Mouse (Mus musculus) cortical plate, adult 2 months (tissue): ENCODE measurements around the gene Napsa. TPM values are rescaled to one million over a fixed set of nuclear protein-coding genes. Genes with fewer than 3 reads are reported as not detected.

Source experiments
- H3K27ac ChIP-seq: fragments of 200-500 bp; 2 replicates; pipeline ENCODE4 v1.5.1; 2012; ENCODE audit warnings: low read length, control low read depth, inconsistent platforms; ENCODE audit not compliant: insufficient read depth
- H3K4me1 ChIP-seq: fragments of 200-500 bp; 2 replicates; pipeline ENCODE4 v1.6.1; 2011; ENCODE audit warnings: low read length; ENCODE audit not compliant: control insufficient read depth, insufficient read depth
- H3K4me3 ChIP-seq: fragments of 200-500 bp; 2 replicates; pipeline ENCODE4 v1.5.1; 2011; ENCODE audit warnings: mild to moderate bottlenecking, low read length, control low read depth; ENCODE audit not compliant: insufficient read depth
- CTCF ChIP-seq: fragments of 200-500 bp; IDR thresholded peaks from 2 replicates; pipeline ENCODE4 v1.5.1; 2011; ENCODE audit warnings: mild to moderate bottlenecking, control low read depth, low read length; ENCODE audit not compliant: insufficient read depth; ENCODE audit errors: extremely low read depth
- POLR2A ChIP-seq: fragments of 200-500 bp; IDR thresholded peaks from 2 replicates; pipeline ENCODE4 v1.6.1; 2011; ENCODE audit warnings: mild to moderate bottlenecking, low read length, control low read depth; ENCODE audit not compliant: insufficient read depth; ENCODE audit errors: extremely low read depth
- polyA plus RNA-seq: library from polyadenylated mRNA; depleted of rRNA; stranded (reverse); fragments of >200 nt; gene quantifications from 2 replicates; pipeline ENCODE4 v1.2.3, GENCODE M21; 2012

The Napsa gene
- polyA plus RNA-seq, 1 experiment = 0.61 TPM

DNA sequence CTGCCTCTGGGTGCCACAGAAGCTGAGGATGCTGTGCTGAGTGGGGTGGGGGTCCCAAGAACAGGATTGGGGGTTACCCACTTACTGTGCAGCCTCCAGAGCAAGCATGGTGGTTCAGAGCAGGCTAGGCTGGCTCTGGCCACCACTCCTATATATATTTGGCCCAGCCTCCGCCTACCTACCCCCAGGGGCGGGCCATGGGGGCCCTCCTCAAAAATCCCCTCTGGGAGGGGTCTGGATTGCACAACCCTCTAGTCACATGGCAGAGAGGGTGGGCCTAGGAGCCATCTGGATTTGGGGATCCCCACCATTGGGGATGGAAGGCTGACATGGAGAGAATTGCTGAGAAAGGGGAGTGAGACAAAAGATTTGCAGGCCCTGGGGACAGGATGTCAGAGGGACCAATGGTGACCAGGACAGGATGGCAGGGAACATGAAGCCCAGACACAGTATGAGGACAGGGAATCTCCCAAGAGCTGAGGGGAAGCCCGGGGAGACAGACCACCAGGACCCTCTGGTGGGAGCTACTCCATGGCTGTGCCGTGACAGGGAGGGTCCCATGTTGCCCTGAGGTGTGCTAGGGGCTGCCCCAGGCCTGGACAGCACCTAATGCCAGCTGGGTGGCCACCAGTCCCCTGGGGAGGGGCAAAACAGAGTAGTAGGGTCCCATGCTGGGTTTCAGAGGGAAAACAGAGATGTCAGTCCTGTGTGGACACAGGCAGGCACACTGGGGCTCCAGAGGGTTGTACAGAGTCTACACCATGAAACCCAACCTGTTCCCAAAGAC, 40.0 kb upstream of the Napsa start, which contains the start of gene Spib:
TSS of gene Spib (minus strand) at position 126 of the 787 bp plus-strand sequence.
- TF ChIP-seq CTCF (no peak), POLR2A (no peak)
- H3K27ac ChIP-seq = no peak within 1 kb of the TSS
- peaks cover 3% of the 10 kb centered on the region for H3K4me1 ChIP-seq
- no peak within 1 kb of the TSS for H3K4me3 ChIP-seq

DNA sequence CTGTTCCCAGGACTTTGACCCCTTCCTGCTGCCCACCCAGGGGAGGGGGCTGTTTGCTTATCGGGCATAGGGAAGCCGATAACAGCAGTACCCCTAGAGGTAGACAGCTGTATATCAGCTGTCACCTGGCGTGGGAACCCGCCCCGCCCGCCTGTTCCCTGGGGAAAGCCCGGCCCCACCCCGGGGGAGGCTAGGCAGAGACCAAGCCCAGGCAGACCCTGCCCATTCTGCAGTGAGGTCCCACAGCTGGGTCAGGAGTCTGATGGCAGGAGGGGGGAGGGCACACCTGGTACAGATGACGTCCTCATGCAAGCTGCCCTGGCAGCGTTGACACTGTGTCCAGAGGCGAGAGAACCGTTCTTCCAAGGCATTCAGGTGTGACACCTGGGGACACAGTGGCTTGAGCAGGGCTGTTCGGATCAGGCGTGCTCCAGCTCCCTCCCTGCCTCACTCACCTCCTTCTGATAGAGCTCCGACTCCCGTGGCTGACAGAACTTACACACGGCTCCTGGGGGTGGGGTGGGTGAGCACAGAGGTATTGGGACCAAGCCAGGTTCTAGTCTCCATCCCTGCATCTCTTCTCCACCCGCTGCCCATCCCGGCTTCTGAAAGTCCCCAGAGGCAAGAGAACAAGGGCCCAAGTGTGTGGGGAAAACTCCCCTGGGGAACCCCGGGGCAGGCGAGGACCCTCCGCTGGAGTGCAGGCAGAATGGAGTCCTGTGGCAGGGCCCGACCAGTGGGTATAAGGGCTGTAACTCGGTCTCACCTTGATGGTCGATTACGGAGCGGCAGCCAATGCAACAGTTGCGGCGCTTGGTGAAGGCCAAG, 39.0 kb upstream of the Napsa start:
- H3K4me1 ChIP-seq = peaks cover 3% of the 10 kb centered on the region

DNA sequence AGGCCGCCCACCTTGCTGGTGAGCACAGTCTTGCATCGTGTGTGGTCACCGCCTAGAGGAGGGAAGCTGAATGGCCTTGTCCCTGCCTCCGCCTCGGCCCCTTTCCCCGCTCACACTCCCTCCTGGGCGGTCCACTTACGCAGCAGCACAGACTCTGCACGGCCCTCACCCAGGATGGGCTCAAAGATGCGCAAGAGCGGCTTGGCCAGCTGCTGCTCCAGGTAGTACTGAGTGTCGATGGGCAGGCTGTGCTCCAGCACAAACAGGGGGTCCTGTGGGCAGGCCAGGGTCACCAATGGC, 38.5 kb upstream of the Napsa start:
- H3K4me1 ChIP-seq = peaks cover 3% of the 10 kb centered on the region
- H3K4me3 ChIP-seq = no peak overlapping the region
- TF ChIP-seq POLR2A (no peak), CTCF (no peak)
- H3K27ac ChIP-seq = no peak overlapping the region

More for the DNA sequence above, 39.0 kb upstream of the Napsa start:
- Histone ChIP-seq H3K4me3 (no peak overlapping the region), H3K27ac (no peak overlapping the region)
- TF ChIP-seq CTCF (no peak), POLR2A (no peak)

DNA sequence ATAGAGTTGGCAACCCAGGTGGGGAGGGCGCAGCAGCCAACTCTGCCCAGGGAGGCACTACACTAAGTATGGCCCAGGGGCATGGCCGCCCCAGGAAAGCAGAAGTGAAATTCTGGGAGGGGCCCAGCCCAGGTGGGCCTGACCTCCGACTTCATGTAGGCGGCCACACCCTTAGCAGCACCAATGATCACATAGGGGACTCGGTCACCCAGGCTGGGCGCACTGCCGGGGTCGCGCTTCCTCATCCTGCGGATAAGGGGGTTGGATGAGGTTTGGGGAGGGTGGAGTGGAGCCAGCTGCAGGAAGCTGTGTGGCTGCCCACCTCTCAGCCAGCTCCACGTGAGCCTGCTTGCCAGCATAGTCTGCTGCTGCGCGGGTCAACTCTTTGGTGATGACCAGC, 37.9 kb upstream of the Napsa start:
- Histone ChIP-seq H3K27ac (no peak overlapping the region), H3K4me1 (peaks cover 3% of the 10 kb centered on the region), H3K4me3 (no peak overlapping the region)
- no peak for TF ChIP-seq CTCF
- TF ChIP-seq POLR2A = no peak

DNA sequence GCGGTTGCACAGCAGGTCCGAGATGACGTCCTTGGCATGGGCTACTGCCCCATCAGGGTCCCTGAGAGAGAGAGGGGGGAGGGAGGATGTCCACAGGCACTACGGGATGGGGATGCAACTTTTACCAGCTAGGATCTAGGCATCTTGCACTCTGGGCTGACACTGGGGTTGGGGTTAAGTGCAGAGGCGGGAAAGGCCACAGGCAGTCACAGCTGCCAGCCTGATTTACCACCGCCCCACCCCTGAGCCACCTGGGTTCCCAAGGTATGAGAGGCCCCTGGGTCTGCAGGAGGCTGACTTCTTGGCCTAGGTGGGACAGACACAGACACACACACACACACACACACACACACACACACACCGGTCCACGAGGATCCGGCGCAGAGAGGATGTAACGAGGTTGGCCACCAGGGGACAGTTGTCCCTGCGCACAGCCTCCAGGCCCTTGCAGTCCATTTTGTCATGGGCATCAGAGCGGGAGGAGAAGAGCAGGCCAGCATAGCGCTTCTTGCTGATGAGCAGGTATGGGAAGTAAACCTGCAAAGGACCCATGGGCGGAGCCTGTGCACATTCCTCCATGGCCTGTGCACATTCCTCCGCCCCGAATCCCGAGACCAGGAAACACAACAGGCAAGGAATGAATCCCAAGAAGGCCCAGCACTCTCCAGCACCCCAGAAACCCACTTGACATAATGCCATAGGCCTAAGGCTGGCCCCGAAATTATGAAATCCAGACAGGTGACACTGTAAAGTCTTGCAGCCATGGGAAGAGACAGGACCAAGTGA, 37.3 kb upstream of the Napsa start:
- no peak overlapping the region for H3K4me3 ChIP-seq
- no peak for TF ChIP-seq CTCF
- TF ChIP-seq POLR2A = no peak
- no peak overlapping the region for H3K27ac ChIP-seq
- H3K4me1 ChIP-seq = peaks cover 3% of the 10 kb centered on the region

DNA sequence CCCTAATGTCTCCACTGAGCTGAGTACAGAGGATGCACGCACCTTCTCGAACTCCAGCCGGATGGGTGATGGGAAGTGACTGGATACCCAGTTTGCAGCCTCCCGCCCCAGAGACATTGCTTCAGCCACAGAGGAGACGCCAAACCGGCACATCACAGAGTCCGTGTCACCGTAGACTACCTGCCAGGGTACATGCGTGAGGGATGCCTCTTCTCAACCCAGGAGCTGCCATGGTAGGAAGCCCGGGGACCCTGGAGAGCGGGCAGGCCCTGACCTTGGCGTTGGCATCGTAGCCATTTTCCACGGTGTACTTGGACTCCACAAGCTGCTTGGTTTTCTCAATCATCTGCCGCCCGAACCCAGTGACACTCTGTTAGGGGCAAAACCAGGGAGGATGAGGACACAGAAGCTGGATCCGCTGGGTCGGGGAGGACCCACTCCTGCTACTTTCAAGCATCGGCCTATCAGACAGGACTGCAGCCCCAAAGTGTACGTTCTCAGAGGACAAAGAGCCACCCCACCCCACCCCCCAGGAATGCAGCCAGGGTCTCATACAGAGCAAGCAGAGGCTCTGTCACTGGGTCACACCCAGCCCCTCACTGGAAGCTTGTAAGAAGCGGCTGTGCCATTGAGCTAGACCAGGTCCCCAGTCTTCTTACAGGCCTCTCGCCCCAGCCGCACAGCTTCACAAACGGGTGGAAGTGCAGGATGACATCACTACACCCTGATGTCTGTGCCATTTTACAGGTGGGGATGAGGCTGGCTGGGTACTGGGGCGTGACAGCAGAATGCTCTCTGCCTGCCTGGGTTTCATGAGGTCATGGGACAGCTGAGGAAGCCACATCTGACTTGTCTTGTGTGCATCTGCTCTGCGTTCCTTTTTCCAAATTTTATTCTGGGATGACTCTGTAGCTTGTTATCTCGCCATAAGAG, 36.3 kb upstream of the Napsa start:
- Histone ChIP-seq H3K4me1 (peaks cover 3% of the 10 kb centered on the region), H3K27ac (no peak overlapping the region), H3K4me3 (no peak overlapping the region)
- TF ChIP-seq CTCF (no peak), POLR2A (no peak)

DNA sequence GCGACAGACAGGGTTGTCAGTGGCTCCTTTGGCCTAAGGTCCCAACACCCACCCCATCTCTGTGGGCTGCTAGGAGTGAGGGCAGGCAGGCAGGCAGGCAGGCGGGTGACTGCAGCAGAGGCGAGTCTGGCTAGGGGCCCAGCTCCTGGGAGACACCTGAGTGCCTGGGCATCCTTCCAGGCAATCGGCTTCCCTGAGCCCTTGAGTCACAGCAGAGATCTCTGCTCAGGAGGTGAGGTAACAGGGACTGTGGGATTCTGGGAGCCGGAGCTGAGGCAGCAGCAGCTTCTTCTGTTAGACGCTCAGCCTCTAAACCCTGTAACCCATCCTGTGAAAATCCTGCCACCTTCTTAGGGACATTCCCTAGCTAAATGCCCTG, 35.6 kb upstream of the Napsa start:
- no peak overlapping the region for H3K4me3 ChIP-seq
- TF ChIP-seq POLR2A = no peak
- TF ChIP-seq CTCF = no peak
- H3K27ac ChIP-seq = no peak overlapping the region
- peaks cover 3% of the 10 kb centered on the region for H3K4me1 ChIP-seq

DNA sequence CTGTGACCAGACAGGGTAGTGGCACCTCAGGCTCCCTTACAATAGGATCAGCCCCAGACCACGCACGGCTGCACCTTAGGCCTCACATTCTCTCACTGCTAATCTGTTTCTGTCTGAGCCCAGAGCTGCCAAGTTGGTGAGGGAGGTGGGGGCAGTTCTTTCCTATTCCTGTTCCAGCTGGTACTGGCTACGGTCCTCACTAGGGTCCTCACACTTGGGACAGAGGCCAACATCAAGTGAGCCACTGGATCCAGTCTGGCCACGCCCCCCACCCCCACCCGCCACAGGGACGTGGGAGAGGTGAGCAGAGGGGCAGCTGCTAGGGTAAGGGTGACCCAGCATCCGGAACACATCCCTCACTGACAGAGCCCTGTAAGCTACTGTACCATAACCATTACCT, 35.2 kb upstream of the Napsa start:
- TF ChIP-seq POLR2A = no peak
- no peak for TF ChIP-seq CTCF
- Histone ChIP-seq H3K4me3 (no peak overlapping the region), H3K4me1 (peaks cover 3% of the 10 kb centered on the region), H3K27ac (no peak overlapping the region)
